8 mouse cellular contexts compared by ENCODE assay signal in the genomic region with DNA sequence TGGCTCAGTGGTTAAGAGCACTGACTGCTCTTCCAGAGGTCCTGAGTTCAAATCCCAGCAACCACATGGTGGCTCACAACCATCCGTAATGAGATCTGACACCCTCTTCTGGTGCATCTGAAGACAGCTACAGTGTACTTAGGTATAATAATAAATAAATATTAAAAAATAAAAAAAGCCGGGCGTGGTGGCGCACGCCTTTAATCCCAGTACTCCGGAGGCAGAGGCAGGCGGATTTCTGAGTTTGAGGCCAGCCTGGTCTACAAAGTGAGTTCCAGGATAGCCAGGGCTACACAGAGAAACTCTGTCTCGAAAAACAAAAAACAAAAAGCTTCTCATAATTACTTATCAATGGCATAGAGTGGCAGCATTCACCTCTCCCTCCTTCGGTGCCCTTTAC. TPM values are rescaled to one million over a fixed set of nuclear protein-coding genes. Genes with fewer than 3 reads are reported as not detected.
DNase-seq lines count a peak whose midpoint lies in the region; ATAC-seq and TF ChIP-seq lines count a peak whose summit lies in the region.
"Not testable (repeated sequence)": the region's sequence is repeated elsewhere in the genome, so short reads cannot be mapped to it uniquely, and the experiment has no call there.

No protein-coding gene starts in this region.

- TF ChIP-seq CTCF in E14TG2a.4 (conservative IDR thresholded peaks at IDR 0.05; ENCODE audit: low read length); cortical plate, adult 2 months (IDR thresholded peaks at IDR 0.05; ENCODE audit: extremely low read depth, insufficient read depth, low read length); lung, postnatal 0 days (IDR thresholded peaks at IDR 0.05): not testable (repeated sequence)

- not testable (repeated sequence) for H3K9me3 ChIP-seq in E14TG2a.4 (ENCODE audit: low read length); forebrain, embryonic 13.5 days (replicated peaks); heart, embryonic 16.5 days (replicated peaks; ENCODE audit: control insufficient read depth, low read length); intestine, embryonic 16.5 days (ENCODE audit: control insufficient read depth, low read length); limb, embryonic 15.5 days; lung, postnatal 0 days (ENCODE audit: low read length); neural tube, embryonic 11.5 days (ENCODE audit: control insufficient read depth, low read length)

- H3K4me1 ChIP-seq in E14TG2a.4 (replicated peaks; ENCODE audit: low read depth, low read length): peaks cover 57% of the 10 kb centered on the region
- not testable (repeated sequence) for H3K4me1 ChIP-seq in cortical plate, adult 2 months (ENCODE audit: control insufficient read depth, insufficient read depth, low read length); heart, embryonic 16.5 days (ENCODE audit: control insufficient read depth, insufficient read depth, low read length); intestine, embryonic 16.5 days (ENCODE audit: control insufficient read depth, insufficient read depth, low read length); limb, embryonic 15.5 days; lung, postnatal 0 days (ENCODE audit: insufficient read depth, low read depth, low read length); neural tube, embryonic 11.5 days (ENCODE audit: control insufficient read depth, insufficient read depth, low read length)
- H3K4me1 ChIP-seq in forebrain, embryonic 13.5 days: peaks cover 14% of the 10 kb centered on the region

- H3K27ac ChIP-seq in cortical plate, adult 2 months (ENCODE audit: insufficient read depth, low read length); forebrain, embryonic 13.5 days; heart, embryonic 16.5 days (ENCODE audit: low read length); limb, embryonic 15.5 days; lung, postnatal 0 days (ENCODE audit: low read length); neural tube, embryonic 11.5 days (ENCODE audit: low read depth, low read length): not testable (repeated sequence)
- H3K27ac ChIP-seq in intestine, embryonic 16.5 days (ENCODE audit: low read length): peak overlapping the region; percentile 85; the same call in 1 of the 2 replicates

- not testable (repeated sequence) for H3K36me3 ChIP-seq in E14TG2a.4 (ENCODE audit: insufficient read depth, low read length); forebrain, embryonic 13.5 days (ENCODE audit: poor library complexity, severe bottlenecking); heart, embryonic 16.5 days (ENCODE audit: control insufficient read depth, insufficient read depth); intestine, embryonic 16.5 days (ENCODE audit: control insufficient read depth, insufficient read depth, low read length); limb, embryonic 15.5 days; lung, postnatal 0 days (ENCODE audit: insufficient read depth, low read length); neural tube, embryonic 11.5 days (ENCODE audit: control insufficient read depth, insufficient read depth, low read length)

- H3K27me3 ChIP-seq in E14TG2a.4 (ENCODE audit: insufficient read depth, low read length); forebrain, embryonic 13.5 days; heart, embryonic 16.5 days (ENCODE audit: control insufficient read depth, insufficient read depth, low read length); intestine, embryonic 16.5 days (replicated peaks; ENCODE audit: control insufficient read depth, insufficient read depth, low read length); limb, embryonic 15.5 days; lung, postnatal 0 days (replicated peaks; ENCODE audit: insufficient read depth, low read length); neural tube, embryonic 11.5 days (ENCODE audit: control insufficient read depth, insufficient read depth, low read length): not testable (repeated sequence)

- not testable (repeated sequence) for ATAC-seq in forebrain, embryonic 13.5 days; heart, embryonic 16.5 days (replicated peaks; ENCODE audit: extremely low read depth, insufficient read depth, low FRiP score); intestine, embryonic 16.5 days; limb, embryonic 15.5 days (ENCODE audit: insufficient number of reproducible peaks, low FRiP score, low TSS enrichment, low read depth); lung, postnatal 0 days; neural tube, embryonic 11.5 days (ENCODE audit: insufficient read depth, low FRiP score, low TSS enrichment)

- 85% methylated on average over 9 of the region's 9 CpGs for WGBS in forebrain, embryonic 13.5 days
- WGBS in heart, embryonic 16.5 days: 95% methylated on average over 9 of the region's 9 CpGs
- WGBS in intestine, embryonic 16.5 days: 96% methylated on average over 9 of the region's 9 CpGs
- WGBS in limb, embryonic 15.5 days: 93% methylated on average over 9 of the region's 9 CpGs
- 94% methylated on average over 8 of the region's 9 CpGs for WGBS in lung, postnatal 0 days
- 94% methylated on average over 9 of the region's 9 CpGs for WGBS in neural tube, embryonic 11.5 days

- not testable (repeated sequence) for DNase-seq in lung, postnatal 0 days (ENCODE audit: low spot score); neural tube, embryonic 11.5 days (ENCODE audit: low spot score)

- peak overlapping the region; percentile 89 for H3K4me2 ChIP-seq in forebrain, embryonic 13.5 days
- peak overlapping the region; percentile 80 for H3K4me2 ChIP-seq in heart, embryonic 16.5 days (ENCODE audit: low read depth, low read length)
- peak overlapping the region; percentile 56 for H3K4me2 ChIP-seq in intestine, embryonic 16.5 days (ENCODE audit: low read depth, low read length)
- H3K4me2 ChIP-seq in limb, embryonic 15.5 days: peak overlapping the region; percentile 57; the same call in 1 of the 2 replicates
- peak overlapping the region; percentile 96; the same call in 1 of the 2 replicates for H3K4me2 ChIP-seq in lung, postnatal 0 days (replicated peaks; ENCODE audit: low read depth, low read length)
- H3K4me2 ChIP-seq in neural tube, embryonic 11.5 days (ENCODE audit: low read depth): peak overlapping the region; percentile 79

- peak overlapping the region; percentile 100 for H3K4me3 ChIP-seq in E14TG2a.4 (replicated peaks; ENCODE audit: low read length)
- peak overlapping the region; percentile 96; the same call in 1 of the 2 replicates for H3K4me3 ChIP-seq in cortical plate, adult 2 months (ENCODE audit: insufficient read depth, low read length)
- H3K4me3 ChIP-seq in forebrain, embryonic 13.5 days: peak overlapping the region; percentile 95
- H3K4me3 ChIP-seq in heart, embryonic 16.5 days (ENCODE audit: low read length): peak overlapping the region; percentile 100
- peak overlapping the region; percentile 98 for H3K4me3 ChIP-seq in intestine, embryonic 16.5 days (ENCODE audit: low read length)
- peak overlapping the region; percentile 95 for H3K4me3 ChIP-seq in limb, embryonic 15.5 days
- H3K4me3 ChIP-seq in lung, postnatal 0 days (ENCODE audit: low read depth, low read length): not testable (repeated sequence)
- H3K4me3 ChIP-seq in neural tube, embryonic 11.5 days (ENCODE audit: low read depth, low read length): peak overlapping the region; percentile 98

- TF ChIP-seq EP300 in lung, postnatal 0 days (IDR thresholded peaks at IDR 0.05): not testable (repeated sequence)

- not testable (repeated sequence) for H3K9ac ChIP-seq in forebrain, embryonic 13.5 days; heart, embryonic 16.5 days (ENCODE audit: low read length); limb, embryonic 15.5 days; lung, postnatal 0 days (replicated peaks; ENCODE audit: low read depth); neural tube, embryonic 11.5 days (ENCODE audit: low read length)
- peak overlapping the region; percentile 96 for H3K9ac ChIP-seq in intestine, embryonic 16.5 days (ENCODE audit: low read depth, low read length)

- TF ChIP-seq POLR2A in cortical plate, adult 2 months (IDR thresholded peaks at IDR 0.05; ENCODE audit: extremely low read depth, insufficient read depth, low read length): not testable (repeated sequence)

RNA-seq across cellular contexts. Expression of a gene that starts 1.4 kb away (rescaled TPM):
- 19.0 and 20.8 TPM in 2 replicates for polyA plus RNA-seq in cortical plate, adult 2 months (2012; rRNA removed)
- polyA plus RNA-seq in forebrain, embryonic 13.5 days (2015; fragmentation: Nextera tagmentation; extraction: Ambion mirVana): 9.9 and 10.7 TPM in 2 replicates
- polyA plus RNA-seq in heart, embryonic 16.5 days (2015; fragmentation: Nextera tagmentation; extraction: Ambion mirVana): 5.8 and 6.1 TPM in 2 replicates
- polyA plus RNA-seq in intestine, embryonic 16.5 days (2015; fragmentation: Nextera tagmentation; extraction: Ambion mirVana): 7.2 and 7.9 TPM in 2 replicates
- 8.6 and 10.1 TPM in 2 replicates for polyA plus RNA-seq in limb, embryonic 15.5 days (2015; fragmentation: Nextera tagmentation; extraction: Ambion mirVana)
- polyA plus RNA-seq in lung, postnatal 0 days (2015; fragmentation: Nextera tagmentation; extraction: Ambion mirVana): 5.8 and 7.1 TPM in 2 replicates
- polyA plus RNA-seq in neural tube, embryonic 11.5 days (2014; fragmentation: Nextera tagmentation; extraction: Ambion mirVana): 11.9 and 12.3 TPM in 2 replicates

RNA-seq across cellular contexts. Expression of a gene that starts 7.2 kb away (rescaled TPM):
- polyA plus RNA-seq in cortical plate, adult 2 months (2012; rRNA removed): 8.6 and 9.0 TPM in 2 replicates
- 4.2 and 4.6 TPM in 2 replicates for polyA plus RNA-seq in forebrain, embryonic 13.5 days (2015; fragmentation: Nextera tagmentation; extraction: Ambion mirVana)
- 2.1 and 2.2 TPM in 2 replicates for polyA plus RNA-seq in heart, embryonic 16.5 days (2015; fragmentation: Nextera tagmentation; extraction: Ambion mirVana)
- polyA plus RNA-seq in intestine, embryonic 16.5 days (2015; fragmentation: Nextera tagmentation; extraction: Ambion mirVana): 2.3 and 2.4 TPM in 2 replicates
- polyA plus RNA-seq in limb, embryonic 15.5 days (2015; fragmentation: Nextera tagmentation; extraction: Ambion mirVana): 2.8 and 3.2 TPM in 2 replicates
- polyA plus RNA-seq in lung, postnatal 0 days (2015; fragmentation: Nextera tagmentation; extraction: Ambion mirVana): 0.39 and 0.98 TPM in 2 replicates
- polyA plus RNA-seq in neural tube, embryonic 11.5 days (2014; fragmentation: Nextera tagmentation; extraction: Ambion mirVana): 2.8 and 3.8 TPM in 2 replicates

RNA-seq across cellular contexts. Expression of a gene that starts 54.6 kb away (rescaled TPM):
- polyA plus RNA-seq in cortical plate, adult 2 months (2012; rRNA removed): 171 and 187 TPM in 2 replicates
- 80.4 and 88.6 TPM in 2 replicates for polyA plus RNA-seq in forebrain, embryonic 13.5 days (2015; fragmentation: Nextera tagmentation; extraction: Ambion mirVana)
- polyA plus RNA-seq in heart, embryonic 16.5 days (2015; fragmentation: Nextera tagmentation; extraction: Ambion mirVana): 48.0 and 48.3 TPM in 2 replicates
- polyA plus RNA-seq in intestine, embryonic 16.5 days (2015; fragmentation: Nextera tagmentation; extraction: Ambion mirVana): 55.7 and 61.8 TPM in 2 replicates
- 75.9 and 80.5 TPM in 2 replicates for polyA plus RNA-seq in limb, embryonic 15.5 days (2015; fragmentation: Nextera tagmentation; extraction: Ambion mirVana)
- polyA plus RNA-seq in lung, postnatal 0 days (2015; fragmentation: Nextera tagmentation; extraction: Ambion mirVana): 19.2 and 21.3 TPM in 2 replicates
- 83.5 and 84.1 TPM in 2 replicates for polyA plus RNA-seq in neural tube, embryonic 11.5 days (2014; fragmentation: Nextera tagmentation; extraction: Ambion mirVana)
